Mouse (Mus musculus) limb, embryonic 11.5 days (tissue): ENCODE measurements around the gene Pspn. TPM values are rescaled to one million over a fixed set of nuclear protein-coding genes. Genes with fewer than 3 reads are reported as not detected.

Experiments
- polyA plus RNA-seq: library from polyadenylated mRNA; unstranded; fragments of >200 nt; fragmentation: Nextera tagmentation; extraction: Ambion mirVana; gene quantifications from 2 replicates; pipeline ENCODE4 v1.2.1, GENCODE M21; 2014

The Pspn gene
- polyA plus RNA-seq, 1 experiment from 2014 or later: 0.72 TPM

Other genes with a start within 250 kb of the Pspn start
- gene Nrtn, start 242.5 kb downstream of the Pspn start, polyA plus RNA-seq: 19.0 and 19.9 TPM in 2 replicates
- 37.3 and 38.2 TPM in 2 replicates for gene Dus3l, start 235.3 kb downstream of the Pspn start, polyA plus RNA-seq
- gene Prr22, start 229.8 kb downstream of the Pspn start, polyA plus RNA-seq: 1.2 TPM in 2 replicates
- 2.7 and 2.9 TPM in 2 replicates for gene Rfx2, start 169.0 kb downstream of the Pspn start, polyA plus RNA-seq
- gene Acsbg2, start 125.6 kb downstream of the Pspn start, polyA plus RNA-seq: not detected in 2 replicates
- gene 1700061G19Rik, start 124.5 kb downstream of the Pspn start, polyA plus RNA-seq: 0.40 and 0.50 TPM in 2 replicates
- 33.6 and 43.1 TPM in 2 replicates for gene Mllt1, start 64.6 kb downstream of the Pspn start, polyA plus RNA-seq
- gene Acer1, start 17.9 kb downstream of the Pspn start, polyA plus RNA-seq: not detected in 2 replicates
- 155 and 159 TPM in 2 replicates for gene Clpp, start 9.7 kb downstream of the Pspn start, polyA plus RNA-seq
- 40.2 and 42.1 TPM in 2 replicates for gene Alkbh7, start 2.7 kb downstream of the Pspn start, polyA plus RNA-seq
- gene Gtf2f1, start 11.3 kb upstream of the Pspn start, polyA plus RNA-seq: 73.8 and 76.6 TPM in 2 replicates
- 0.21 and 0.37 TPM in 2 replicates for gene Gm17949, start 11.5 kb upstream of the Pspn start, polyA plus RNA-seq
- 48.4 and 48.7 TPM in 2 replicates for gene Khsrp, start 31.5 kb upstream of the Pspn start, polyA plus RNA-seq
- gene Slc25a41, start 41.6 kb upstream of the Pspn start, polyA plus RNA-seq: not detected in 2 replicates
- gene Crb3, start 59.1 kb upstream of the Pspn start, polyA plus RNA-seq: 1.0 and 1.1 TPM in 2 replicates
- 4.5 TPM in 2 replicates for gene Slc25a23, start 59.8 kb upstream of the Pspn start, polyA plus RNA-seq
- gene Dennd1c, start 78.5 kb upstream of the Pspn start, polyA plus RNA-seq: 0.43 and 0.51 TPM in 2 replicates
- gene Tubb4a, start 87.8 kb upstream of the Pspn start, polyA plus RNA-seq: 11.1 and 11.8 TPM in 2 replicates
- gene Tnfsf9, start 105.3 kb upstream of the Pspn start, polyA plus RNA-seq: 8.4 and 9.3 TPM in 2 replicates
- gene Cd70, start 149.8 kb upstream of the Pspn start, polyA plus RNA-seq: not detected in 2 replicates
- gene Tnfsf14, start 194.2 kb upstream of the Pspn start, polyA plus RNA-seq: 0.17 and 0.31 TPM in 2 replicates
- gene C3, start 228.1 kb upstream of the Pspn start, polyA plus RNA-seq: 0.03 and 0.21 TPM in 2 replicates
- 28.2 and 30.8 TPM in 2 replicates for gene Gpr108, start 248.4 kb upstream of the Pspn start, polyA plus RNA-seq
- gene Trip10, start 249.4 kb upstream of the Pspn start, polyA plus RNA-seq: 27.8 and 28.4 TPM in 2 replicates